In the genomic region with DNA sequence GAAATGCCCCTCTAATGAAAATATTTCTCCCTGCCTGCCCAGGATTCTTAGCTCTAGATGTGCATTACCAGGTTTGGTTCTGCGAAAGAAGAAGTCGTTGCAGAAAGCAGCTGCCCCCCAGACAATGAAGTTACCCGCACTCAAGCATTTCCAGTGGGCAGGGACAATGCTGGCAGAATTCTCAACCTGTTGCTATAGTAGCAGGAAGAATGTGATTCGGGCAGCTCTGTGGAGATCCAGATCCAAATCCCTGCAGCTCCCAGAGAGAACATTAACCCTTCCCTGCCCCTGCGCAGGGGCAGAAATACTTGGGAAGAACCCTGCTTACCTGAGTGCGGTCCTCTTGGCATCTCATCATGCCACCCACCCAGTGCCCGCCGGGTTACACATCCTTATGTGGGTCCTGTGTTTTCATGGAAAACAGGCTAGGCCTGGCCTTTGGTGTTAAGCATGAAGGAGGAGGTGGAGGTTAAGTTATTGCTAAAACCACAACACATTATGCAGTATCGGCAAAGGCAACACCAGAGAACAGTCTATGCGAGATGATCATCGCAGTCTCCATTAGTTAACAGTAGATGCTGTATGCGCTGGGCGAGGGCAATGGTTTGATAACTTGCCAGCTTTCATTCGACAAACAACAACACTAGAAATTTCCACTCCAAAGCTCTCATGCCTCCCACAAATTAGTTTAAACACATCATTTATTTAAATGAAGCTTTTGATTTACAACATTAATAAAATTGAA, we compare ENCODE assay signal across 10 mouse cellular contexts.
DNase-seq lines count a peak whose midpoint lies in the region; ATAC-seq and TF ChIP-seq lines count a peak whose summit lies in the region.
"Had no signal": no experiment of that assay in that cellular context is flagged by ENCODE, and none has a peak within 500 bp of the region (broad histone marks: within the 10 kb centered on the region; RNA-seq: fewer than 3 reads in every experiment).

No protein-coding gene starts in this region.

- 55% methylated on average over 14 of the region's 14 CpGs for WGBS in lung, embryonic 14.5 days
- WGBS in forebrain, embryonic 14.5 days, result 9% methylated on average over 14 of the region's 14 CpGs

- intact Hi-C loops in left cerebral cortex, postnatal 14 days (cut with DNase I), result no loop called here

- peak overlapping the region; percentile 31 for H3K4me2 ChIP-seq in lung, embryonic 14.5 days
- H3K4me2 ChIP-seq in forebrain, embryonic 14.5 days (ENCODE audit: low read length), result peak overlapping the region; percentile 40
- H3K4me2 ChIP-seq: liver, embryonic 15.5 days had no signal

- TF ChIP-seq CTCF in lung, embryonic 14.5 days (IDR thresholded peaks at IDR 0.05; ENCODE audit: low read depth), result no peak

- no peak overlapping the region for H3K9ac ChIP-seq in lung, embryonic 14.5 days
- H3K9ac ChIP-seq in forebrain, embryonic 14.5 days (ENCODE audit: low read length), result no peak overlapping the region
- H3K9ac ChIP-seq: liver, embryonic 15.5 days had no signal

- H3K9me3 ChIP-seq in lung, embryonic 14.5 days (ENCODE audit: low read depth, low read length), result no peaks in the 10 kb centered on the region
- H3K9me3 ChIP-seq in forebrain, embryonic 14.5 days (replicated peaks; ENCODE audit: control insufficient read depth, low read length), result no peaks in the 10 kb centered on the region
- H3K9me3 ChIP-seq: liver, embryonic 15.5 days had no signal

- peak; percentile 35; the same call in 1 of the 2 replicates for ATAC-seq in lung, embryonic 14.5 days (ENCODE audit: insufficient read depth)
- ATAC-seq in forebrain, embryonic 14.5 days, result peak; percentile 72
- no peak for ATAC-seq in erythroblast, adult 5-6 weeks (replicated peaks; ENCODE audit: low FRiP score, poor library complexity, severe bottlenecking)
- ATAC-seq: inflammation-experienced regulatory T-cells, adult 6 months had no signal

- peaks cover 6% of the 10 kb centered on the region; the same call in 1 of the 2 replicates for H3K4me1 ChIP-seq in lung, embryonic 14.5 days (ENCODE audit: insufficient read depth)
- peaks cover 35% of the 10 kb centered on the region for H3K4me1 ChIP-seq in forebrain, embryonic 14.5 days (ENCODE audit: control insufficient read depth, insufficient read depth, low read length)

- no peaks in the 10 kb centered on the region for H3K27me3 ChIP-seq in lung, embryonic 14.5 days (ENCODE audit: insufficient read depth, low read length)
- H3K27me3 ChIP-seq in forebrain, embryonic 14.5 days (replicated peaks; ENCODE audit: control insufficient read depth, insufficient read depth, low read length), result no peaks in the 10 kb centered on the region
- H3K27me3 ChIP-seq: liver, embryonic 15.5 days had no signal

- DNase-seq in lung, embryonic 14.5 days, result peak; percentile 58
- no peak for DNase-seq in lung, postnatal 14 days
- DNase-seq in forebrain, embryonic 14.5 days (ENCODE audit: low spot score), result peak; percentile 90
- peak; percentile 43 to 89 for DNase-seq in left cerebral cortex, postnatal 14 days (ENCODE audit: low spot score in 2 of 2)
- DNase-seq in right cerebral cortex, postnatal 10 days (ENCODE audit: low spot score in 2 of 2), result peak; percentile 70 to 85
- no peak for DNase-seq in ovary, postnatal 36 days (ENCODE audit: low spot score)
- no peak for DNase-seq in cerebellum, postnatal 36 days

- no peak overlapping the region for H3K27ac ChIP-seq in lung, embryonic 14.5 days (ENCODE audit: low read depth)
- peak overlapping the region; percentile 71 for H3K27ac ChIP-seq in forebrain, embryonic 14.5 days (ENCODE audit: low read depth, low read length)
- H3K27ac ChIP-seq: liver, embryonic 15.5 days had no signal

- no peaks in the 10 kb centered on the region for H3K36me3 ChIP-seq in lung, embryonic 14.5 days (ENCODE audit: insufficient read depth)
- no peaks in the 10 kb centered on the region for H3K36me3 ChIP-seq in forebrain, embryonic 14.5 days (ENCODE audit: control insufficient read depth, insufficient read depth, low read length)
- H3K36me3 ChIP-seq: liver, embryonic 15.5 days had no signal

- no peak overlapping the region for H3K4me3 ChIP-seq in lung, embryonic 14.5 days (ENCODE audit: low read depth, low read length)
- no peak overlapping the region for H3K4me3 ChIP-seq in forebrain, embryonic 14.5 days (ENCODE audit: low read depth, low read length)
- H3K4me3 ChIP-seq: liver, embryonic 15.5 days had no signal

Comparison
In these comparisons a context has a peak if more than half of its experiments do, and no peak if none do; other contexts are left out.
1. DNase-seq: peak in lung, embryonic 14.5 days (single experiment), forebrain, embryonic 14.5 days (single experiment), left cerebral cortex, postnatal 14 days (2 of 2) and right cerebral cortex, postnatal 10 days (2 of 2); none in lung, postnatal 14 days (single experiment), ovary, postnatal 36 days (single experiment) and cerebellum, postnatal 36 days (0 of 2).